13 mouse cellular contexts compared by ENCODE assay signal in genomic region chr4:71866948-71867347, GRCm38 (mm10).
"Had no signal": no experiment of that assay in that cellular context is flagged by ENCODE, and none has a peak within 500 bp of the region (broad histone marks: within the 10 kb centered on the region; RNA-seq: fewer than 3 reads in every experiment).

No protein-coding gene starts in this region.

- ATAC-seq: liver, embryonic 12.5 days had no signal

- DNase-seq: kidney, postnatal 14 days; layer of hippocampus, adult 9-11 months; layer of hippocampus, postnatal 36 days; lung, postnatal 14 days; right cerebral cortex, postnatal 14 days; thymus, postnatal 36 days had no signal

- H3K27ac ChIP-seq: kidney, embryonic 15.5 days; limb, embryonic 15.5 days; liver, embryonic 12.5 days; lung, embryonic 15.5 days; macrophage had no signal

- H3K4me2 ChIP-seq: kidney, embryonic 15.5 days; limb, embryonic 15.5 days; liver, embryonic 12.5 days; lung, embryonic 15.5 days; midbrain, embryonic 11.5 days had no signal

- H3K4me3 ChIP-seq: kidney, embryonic 15.5 days; limb, embryonic 15.5 days; liver, embryonic 12.5 days; lung, embryonic 15.5 days; megakaryocyte, embryonic 14.5 days had no signal

- H3K27me3 ChIP-seq: kidney, embryonic 15.5 days; limb, embryonic 15.5 days; liver, embryonic 12.5 days; lung, embryonic 15.5 days; megakaryocyte, embryonic 14.5 days had no signal

- H3K36me3 ChIP-seq: kidney, embryonic 15.5 days; limb, embryonic 15.5 days; liver, embryonic 12.5 days; lung, embryonic 15.5 days had no signal

- H3K9ac ChIP-seq: kidney, embryonic 15.5 days; limb, embryonic 15.5 days; liver, embryonic 12.5 days; lung, embryonic 15.5 days had no signal

- H3K9me3 ChIP-seq: kidney, embryonic 15.5 days; limb, embryonic 15.5 days; liver, embryonic 12.5 days; lung, embryonic 15.5 days had no signal

- H3K4me1 ChIP-seq: kidney, embryonic 15.5 days; limb, embryonic 15.5 days; liver, embryonic 12.5 days; lung, embryonic 15.5 days; megakaryocyte, embryonic 14.5 days had no signal
